Mouse (Mus musculus) lung, adult 2 months (tissue): ENCODE measurements around the gene Slc6a2.

ENCODE experiments used
- CTCF ChIP-seq: fragments of 200-500 bp; IDR thresholded peaks from 2 replicates; pipeline ENCODE4 v1.5.1; 2011; ENCODE audit warnings: mild to moderate bottlenecking, low read length, control low read depth; ENCODE audit not compliant: insufficient read depth
- POLR2A ChIP-seq: fragments of 200-500 bp; IDR thresholded peaks from 2 replicates; pipeline ENCODE4 v1.6.1; 2011; ENCODE audit warnings: low read depth, mild to moderate bottlenecking, control low read depth, low read length, borderline replicate concordance; ENCODE audit errors: extremely low read depth

- no peak for TF ChIP-seq CTCF
- no peak for TF ChIP-seq POLR2A
These were observed 13.1 kb downstream of the Slc6a2 start for GRCm38 (mm10) chr8:92972949-92973348.
